Mouse (Mus musculus) activated CD4-positive, CD25-positive, alpha-beta regulatory T cell, adult 9 weeks (primary cell): Measurements from ENCODE around the gene Zfp599. TPM values are rescaled to one million over a fixed set of nuclear protein-coding genes. Genes with fewer than 3 reads are reported as not detected.

Experiments used
- polyA plus RNA-seq: library from polyadenylated mRNA; unstranded; fragments of 100-300 nt; shearing (Covaris generic); gene quantifications from one replicate; pipeline ENCODE4 v1.2.1, GENCODE M21; 2017

Gene Zfp599
- 6.3 TPM for polyA plus RNA-seq

DNA sequence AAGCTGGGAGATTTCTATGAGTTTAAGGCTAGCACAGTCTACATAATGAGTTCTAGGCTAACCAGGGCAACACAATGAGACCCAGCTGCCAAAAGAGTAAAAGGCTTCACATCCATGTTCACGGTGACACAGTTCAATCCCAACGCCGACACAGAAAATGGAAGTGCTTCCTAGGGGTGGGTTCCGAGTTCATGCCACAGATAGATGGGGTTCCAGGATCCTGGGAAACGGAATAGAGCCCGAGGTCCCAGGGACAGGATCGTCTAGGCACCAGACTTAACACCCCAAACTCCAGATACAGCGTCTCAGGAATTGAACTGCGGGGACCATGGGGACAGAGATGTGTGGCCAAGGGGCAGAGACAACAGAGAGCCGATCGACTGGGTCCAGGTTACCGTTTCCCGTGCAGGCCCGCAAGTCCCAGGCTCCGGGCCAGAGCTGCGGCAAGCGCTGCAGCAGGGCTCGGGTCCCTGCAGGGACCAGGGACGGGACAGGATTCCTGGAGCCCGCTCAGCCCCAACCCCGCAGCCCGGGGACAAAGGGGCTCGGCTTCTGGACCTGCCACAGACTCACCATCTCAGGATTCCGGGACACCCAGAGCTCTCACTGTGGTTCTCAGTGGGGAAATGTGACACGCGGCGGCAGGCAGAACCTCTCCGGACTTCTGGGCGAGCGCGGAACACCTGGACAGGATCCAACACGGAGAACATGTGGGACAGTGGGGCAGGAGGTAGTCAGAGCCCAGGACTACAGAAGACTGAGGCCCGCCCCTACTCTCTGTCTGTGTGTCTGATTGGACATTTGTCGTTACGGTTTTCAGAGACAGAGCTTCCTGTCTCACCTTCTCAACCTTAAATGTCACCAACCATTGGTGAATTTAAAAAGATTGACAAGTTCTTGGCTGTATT, at the start of gene Zfp599:
Gene Zfp599 (minus strand): TSS at position 712 of the 908 bp plus-strand sequence.

DNA sequence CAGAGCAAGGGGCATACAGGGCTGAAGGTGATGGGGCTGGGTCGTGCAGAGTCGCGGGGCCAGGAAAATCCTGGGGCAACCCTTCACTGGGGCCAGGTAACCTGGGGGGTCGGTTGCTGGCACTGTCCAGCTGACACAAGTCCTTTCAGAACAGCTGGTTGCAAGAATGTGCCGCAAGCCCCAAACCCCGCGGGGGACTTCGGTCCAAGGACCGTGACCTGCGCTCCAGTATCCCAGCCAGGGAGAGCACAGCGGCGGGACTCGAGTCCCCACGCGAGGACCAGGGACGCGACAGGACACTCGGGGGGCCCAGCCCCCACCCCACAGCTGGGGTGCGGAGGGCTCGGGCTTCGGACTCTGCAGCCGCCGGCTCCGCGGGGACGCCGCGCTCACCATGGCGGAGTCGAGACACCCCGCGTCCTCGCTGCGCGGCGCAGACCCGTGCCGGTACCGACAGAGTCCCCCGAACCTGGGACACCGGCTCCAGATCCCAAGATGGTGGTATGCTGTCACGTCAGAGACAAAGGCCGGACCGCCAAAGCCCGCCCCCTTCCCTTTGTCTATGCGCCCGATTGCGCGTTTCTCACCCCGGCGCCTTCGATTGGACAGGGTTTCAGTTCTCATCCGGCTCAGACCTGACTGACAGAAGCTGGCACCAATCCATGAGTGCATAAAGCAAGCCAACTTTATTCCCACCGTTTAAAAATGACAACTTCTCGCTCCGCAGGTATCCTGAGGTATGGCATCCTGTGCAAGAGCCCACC, 47.6 kb upstream of the Zfp599 start, which contains the start of gene Zfp810:
Gene Zfp810 (minus strand): TSS at position 493 of the 764 bp plus-strand sequence.

DNA sequence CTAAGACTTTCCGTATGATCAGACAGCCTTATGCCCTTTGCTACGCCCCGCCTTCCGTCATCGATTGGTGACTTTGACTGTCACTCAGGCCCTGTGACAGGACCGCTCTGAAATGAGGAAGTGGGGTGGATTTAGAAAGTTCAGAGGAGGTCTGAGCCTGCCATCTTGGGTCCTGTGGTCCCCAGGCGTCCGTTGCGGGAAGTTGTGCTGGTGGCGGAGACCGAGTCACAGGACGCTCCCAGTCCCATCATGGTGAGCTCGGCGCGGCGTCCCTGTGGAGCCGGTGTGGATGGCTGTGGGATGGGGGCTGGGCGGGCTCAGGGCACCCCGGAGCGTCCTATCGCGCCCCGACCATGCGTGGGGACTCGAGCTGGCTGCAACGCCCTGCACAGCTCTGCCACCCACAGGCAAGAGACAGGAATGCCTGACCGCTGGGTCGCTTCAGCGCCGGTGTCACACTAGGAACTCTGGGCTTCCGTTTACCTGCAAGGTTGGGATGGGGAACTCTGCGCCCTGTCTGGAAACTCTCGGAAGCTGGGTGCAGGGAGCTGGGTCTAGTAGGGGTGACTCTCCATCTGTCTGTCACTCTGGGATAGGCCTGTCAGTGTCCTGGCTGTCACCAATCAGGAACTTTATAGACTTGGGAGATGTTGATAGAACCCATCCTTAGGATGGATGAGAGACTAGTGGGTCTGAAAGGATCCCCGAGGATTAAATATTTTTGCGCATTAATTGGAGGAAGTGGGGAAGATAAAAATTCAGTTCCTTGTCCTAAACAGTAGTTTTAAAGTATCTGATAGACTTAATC, 33.9 kb downstream of the Zfp599 start, which contains the start of gene Zfp809:
Gene Zfp809 (plus strand): TSS at position 134 of the 808 bp plus-strand sequence.

Other genes with a start within 250 kb of the Zfp599 start
- gene Elavl3, start 207.9 kb downstream of the Zfp599 start, polyA plus RNA-seq = not detected
- not detected for gene Gm49318, start 188.6 kb downstream of the Zfp599 start, polyA plus RNA-seq
- 6.0 TPM for gene Zfp653, start 188.5 kb downstream of the Zfp599 start, polyA plus RNA-seq
- 44.4 TPM for gene Ecsit, start 174.5 kb downstream of the Zfp599 start, polyA plus RNA-seq
- not detected for gene Cnn1, start 160.7 kb downstream of the Zfp599 start, polyA plus RNA-seq
- 90.5 TPM for gene Elof1, start 142.7 kb downstream of the Zfp599 start, polyA plus RNA-seq
- gene Acp5, start 124.2 kb downstream of the Zfp599 start, polyA plus RNA-seq = 236 TPM
- 39.5 TPM for gene Pigyl, start 103.0 kb downstream of the Zfp599 start, polyA plus RNA-seq
- gene Zfp872, start 71.8 kb downstream of the Zfp599 start, polyA plus RNA-seq = not detected
- 57.0 TPM for gene Zfp809, start 34.2 kb downstream of the Zfp599 start, polyA plus RNA-seq
- gene Zfp810, start 47.8 kb upstream of the Zfp599 start, polyA plus RNA-seq = 15.5 TPM
- 2.0 TPM for gene Anln, start 129.3 kb upstream of the Zfp599 start, polyA plus RNA-seq
- 0.73 TPM for gene 9530077C05Rik, start 151.6 kb upstream of the Zfp599 start, polyA plus RNA-seq
- gene Gm17545, start 194.4 kb upstream of the Zfp599 start, polyA plus RNA-seq = not detected
- 26.7 TPM for gene Rp9, start 209.8 kb upstream of the Zfp599 start, polyA plus RNA-seq
- gene Bbs9, start 215.8 kb upstream of the Zfp599 start, polyA plus RNA-seq = 14.6 TPM